Mouse (Mus musculus): ENCODE data around the gene Rps21.

Rps21 gene

GRCm38 (mm10) chr2:180260610-180261480 is 3.7 kb downstream of the Rps21 start:
- DNase-seq = peak; percentile 95

DNA sequence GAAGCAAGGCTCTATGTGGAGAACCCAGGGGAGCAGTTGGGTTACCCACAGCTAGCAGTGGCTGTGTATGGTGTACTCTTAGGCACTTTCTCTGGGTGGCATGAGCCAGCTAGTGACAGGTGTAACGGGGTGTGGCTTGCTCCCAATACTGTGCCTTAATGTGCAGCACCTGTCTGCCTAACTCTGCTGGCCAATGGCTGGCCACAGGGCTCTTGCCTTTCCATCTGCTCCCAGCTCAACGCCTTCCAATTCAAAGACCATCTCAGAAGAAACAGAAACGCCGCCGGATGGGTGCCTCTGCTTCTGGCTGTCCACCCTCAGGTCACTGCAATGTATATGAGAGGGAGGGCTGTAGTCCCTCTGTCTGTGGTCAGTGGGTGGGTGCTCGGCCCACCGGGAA is 4.7 kb downstream of the Rps21 start:
- peak; percentile 88 for DNase-seq

- DNase-seq = peak; percentile 98
Measured at GRCm38 (mm10) chr2:180262441-180262840, 5.3 kb downstream of the Rps21 start.

GRCm38 (mm10) chr2:180262891-180263290 is 5.7 kb downstream of the Rps21 start:
- peak; percentile 92 for DNase-seq

DNA sequence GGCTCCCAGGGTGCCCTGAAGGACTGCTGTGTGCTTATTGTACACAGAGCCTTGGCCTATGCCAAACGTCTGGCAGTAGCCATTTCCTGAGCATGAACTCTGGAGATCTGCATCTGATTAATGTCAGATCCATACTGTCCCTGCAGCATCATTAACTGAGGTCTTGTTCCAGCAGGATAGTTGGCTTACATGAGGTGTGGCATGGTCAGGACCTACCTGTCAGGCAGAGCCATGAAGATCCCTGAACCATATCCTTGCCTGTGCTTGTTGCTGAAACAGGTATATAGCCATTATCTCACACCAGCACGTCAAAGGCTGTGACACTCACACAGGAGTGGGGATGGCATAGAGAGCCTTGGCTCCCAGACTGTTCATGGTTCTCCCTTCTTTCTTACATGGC is 10.8 kb downstream of the Rps21 start:
- DNase-seq = peak; percentile 84

- peak; percentile 89 for DNase-seq
Measured at GRCm38 (mm10) chr2:180269329-180269728, 12.2 kb downstream of the Rps21 start.

DNA sequence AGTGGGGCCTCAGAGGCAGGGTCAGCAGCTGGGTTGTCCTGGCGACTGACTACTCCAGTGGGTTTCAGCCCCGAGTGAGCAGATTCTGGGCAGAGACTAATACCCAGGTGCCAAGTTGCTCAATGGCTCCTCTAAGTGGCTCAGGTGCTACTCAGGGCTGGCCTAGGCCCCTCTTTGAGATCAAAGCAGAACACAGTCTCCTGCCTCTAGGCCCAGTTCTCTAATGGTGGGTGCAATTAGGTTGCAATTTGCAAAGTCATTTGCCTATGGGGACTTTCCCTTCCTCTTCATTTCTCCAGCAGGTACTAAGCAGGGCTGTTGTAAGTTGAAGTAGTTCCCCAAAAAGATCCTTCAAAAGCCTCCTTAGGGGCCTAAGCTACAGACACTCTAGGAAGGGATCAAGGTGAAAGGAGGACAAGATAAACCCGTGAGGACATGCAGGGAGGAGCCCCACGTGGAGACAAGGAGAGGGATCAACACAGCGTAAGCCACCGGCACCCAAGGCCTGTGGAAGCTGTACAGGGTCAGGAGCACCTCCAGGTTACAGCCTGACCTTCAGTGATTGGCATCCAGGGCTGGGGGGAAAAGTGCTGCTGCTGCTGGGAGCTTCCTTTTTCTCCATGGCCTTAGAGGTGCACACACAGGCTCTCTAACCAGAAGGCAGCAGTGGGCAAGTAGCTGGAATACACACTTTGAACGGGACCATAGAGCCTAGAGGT is 13.5 kb downstream of the Rps21 start:
- DNase-seq = peak; percentile 90

DNA sequence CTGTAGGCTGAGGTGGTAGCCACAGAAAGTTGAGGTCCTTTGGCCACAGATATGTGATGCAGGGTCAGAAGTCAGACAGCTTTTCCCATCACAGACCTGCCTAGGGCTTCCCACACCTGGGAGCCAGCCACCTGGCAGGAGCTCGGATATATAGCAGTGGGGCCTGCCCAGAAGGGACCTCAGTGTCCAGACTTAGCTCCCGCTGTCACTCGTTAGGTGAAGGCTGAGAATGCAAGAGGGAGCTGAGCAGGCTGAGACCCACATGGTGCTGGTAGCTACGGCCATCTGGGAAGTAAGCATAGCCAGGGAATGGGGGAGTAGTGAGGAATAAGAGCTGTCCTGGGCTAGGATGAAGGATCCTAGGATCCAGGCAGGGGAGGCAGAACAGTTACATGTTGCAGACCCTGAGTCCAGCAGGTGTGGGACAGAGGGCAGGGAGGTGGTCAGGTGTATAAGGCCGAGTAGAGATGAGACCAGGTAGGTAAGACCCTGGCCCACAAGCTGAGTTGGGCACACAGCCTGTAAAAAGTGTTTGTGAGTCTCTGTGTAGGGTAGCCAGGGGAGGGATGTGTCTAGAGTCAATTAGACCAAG is 14.7 kb downstream of the Rps21 start:
- peak; percentile 93 for DNase-seq

GRCm38 (mm10) chr2:180272884-180273321 is 15.7 kb downstream of the Rps21 start:
- DNase-seq = peak; percentile 98

DNA sequence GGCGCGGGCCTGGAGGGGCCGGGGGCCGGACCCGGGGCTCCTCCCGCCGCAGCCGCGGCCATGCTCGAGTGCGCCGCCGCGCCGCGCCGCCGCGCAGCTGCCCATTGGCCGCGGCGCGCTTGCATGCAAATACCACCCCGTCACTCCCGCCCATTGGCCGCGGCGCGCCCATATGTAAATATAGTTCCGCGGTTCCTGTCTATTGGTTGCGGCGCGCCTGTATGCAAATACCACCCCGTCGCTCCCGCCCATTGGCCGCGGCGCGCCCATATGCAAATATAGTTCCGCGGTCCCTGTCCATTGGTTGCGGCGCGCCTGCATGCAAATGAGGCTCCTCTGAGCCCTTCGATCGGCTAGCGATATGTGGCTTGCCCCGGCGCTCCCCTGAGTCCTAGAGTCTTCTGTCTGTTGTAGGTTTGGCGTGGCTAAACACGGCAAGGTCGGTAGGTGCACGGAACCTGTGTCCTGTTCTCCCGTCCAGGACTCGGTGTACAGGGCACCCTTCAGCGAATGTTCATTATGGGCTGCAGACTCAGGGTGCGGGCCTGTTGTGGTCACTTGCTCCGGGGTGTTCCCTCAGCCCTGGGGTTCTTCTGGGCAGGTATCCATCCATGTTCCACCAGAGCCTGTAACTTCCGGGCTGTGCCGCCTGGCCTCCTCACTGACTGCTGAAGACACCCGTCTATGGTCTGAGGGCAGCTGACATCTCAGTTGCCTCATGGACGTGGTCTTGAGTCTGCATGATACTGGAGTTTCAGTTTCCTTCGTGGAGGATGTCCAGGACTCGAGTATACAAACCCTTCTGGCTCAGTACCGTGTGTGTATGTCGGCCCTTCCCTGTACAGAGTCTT is 16.4 kb downstream of the Rps21 start, which contains the start of gene Cables2:
TSS of gene Cables2 (minus strand) at position 103 of the 851 bp plus-strand sequence.
- DNase-seq = peak; percentile 100

DNA sequence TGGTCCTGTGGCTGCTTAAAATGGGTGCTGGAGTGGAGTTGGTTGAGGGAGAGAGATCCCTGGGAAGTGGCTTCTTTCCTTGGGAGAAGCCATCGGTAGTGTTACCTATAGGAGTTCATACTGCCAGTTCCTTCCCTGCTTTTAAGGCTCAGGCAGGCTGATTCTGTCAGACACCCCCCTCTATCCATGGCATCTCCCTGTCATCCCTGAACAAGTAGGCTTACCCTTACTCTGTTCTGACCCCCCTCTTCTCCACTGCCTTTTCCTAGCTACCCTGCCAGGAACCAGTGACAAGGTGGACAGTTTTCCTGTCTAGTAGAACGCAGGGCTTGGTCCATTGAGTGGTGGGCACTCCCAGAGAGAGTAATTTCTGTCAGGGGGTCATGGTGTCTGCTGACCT is 17.3 kb downstream of the Rps21 start:
- peak; percentile 89 for DNase-seq

DNA sequence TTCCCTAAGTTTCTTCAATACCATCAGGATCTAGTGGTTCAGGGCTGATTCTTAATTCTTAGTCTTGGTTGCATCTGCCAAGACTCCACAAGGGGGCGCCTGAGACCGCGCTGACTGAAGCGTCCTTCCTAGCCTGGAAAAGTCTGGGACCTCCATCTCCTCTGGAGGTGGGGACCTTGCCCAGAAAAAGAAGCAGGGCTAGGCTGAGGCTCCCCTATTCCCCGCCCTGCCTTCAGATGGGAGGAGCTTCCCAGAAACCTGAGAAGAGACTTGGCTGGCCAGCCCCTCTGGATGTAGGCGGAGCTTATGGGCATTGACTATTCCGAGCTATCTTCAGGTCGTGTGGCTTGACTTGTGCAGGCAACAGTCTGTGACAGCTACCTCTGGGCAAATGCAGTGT is 18.7 kb downstream of the Rps21 start:
- DNase-seq = peak; percentile 99

- DNase-seq = peak; percentile 92
Measured at GRCm38 (mm10) chr2:180276385-180276784, 19.2 kb downstream of the Rps21 start.

- peak; percentile 94 for DNase-seq
Measured at GRCm38 (mm10) chr2:180276851-180277259, 19.7 kb downstream of the Rps21 start.

DNA sequence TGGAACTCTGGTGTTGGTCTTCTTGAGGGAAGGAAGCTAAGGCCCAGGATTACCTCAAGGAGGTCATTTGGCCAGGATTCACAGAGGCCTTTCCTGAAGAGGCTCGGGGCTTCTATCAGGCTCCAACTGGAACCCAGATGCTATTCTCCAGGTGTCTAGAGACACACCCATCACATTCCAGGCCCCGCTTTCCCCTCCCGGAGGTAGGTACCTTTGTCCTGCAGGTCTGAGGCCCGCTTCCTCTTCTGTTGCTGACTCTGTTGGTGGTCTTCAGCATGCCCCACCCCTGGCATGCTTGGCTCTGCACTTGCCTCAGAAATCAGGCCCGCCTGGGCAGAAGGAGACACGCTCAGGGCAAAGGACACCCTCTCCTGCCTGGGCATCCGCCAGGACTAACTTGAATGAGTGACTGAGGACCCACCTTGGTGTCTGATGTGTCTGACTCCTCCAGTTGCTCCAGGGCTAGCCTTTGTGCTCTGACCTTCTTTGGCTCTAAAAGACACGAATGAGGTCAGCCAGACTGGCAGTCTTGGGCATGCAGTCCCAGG is 20.7 kb downstream of the Rps21 start:
- peak; percentile 93 for DNase-seq

DNA sequence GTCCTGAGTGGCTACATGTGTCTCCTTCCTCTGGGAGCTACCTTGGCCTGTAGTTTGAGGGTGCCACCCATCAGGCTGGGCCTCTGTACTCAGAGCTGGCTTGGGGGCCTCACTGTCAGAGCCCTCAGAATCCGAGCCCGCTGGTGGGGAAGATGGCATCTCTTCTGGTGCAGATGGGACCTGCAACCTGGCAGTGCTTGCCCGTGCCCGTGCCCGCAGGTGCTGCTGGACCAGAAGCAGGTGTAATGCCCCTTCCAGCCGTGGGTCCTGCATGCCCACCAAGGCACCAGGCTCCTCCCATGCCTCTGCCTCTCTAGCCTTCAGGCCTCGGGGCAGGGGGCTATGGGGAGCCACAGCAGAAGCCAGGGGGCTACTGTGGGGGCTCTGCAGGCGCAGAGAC is 22.1 kb downstream of the Rps21 start:
- DNase-seq = peak; percentile 91

GRCm38 (mm10) chr2:180288966-180289365 is 31.8 kb downstream of the Rps21 start:
- DNase-seq = no peak

- no peak for DNase-seq
Measured at GRCm38 (mm10) chr2:180289440-180290108, 32.4 kb downstream of the Rps21 start, which contains the start of gene Rbbp8nl. Gene Rbbp8nl, minus strand, starts transcription at chr2:180289879.

DNA sequence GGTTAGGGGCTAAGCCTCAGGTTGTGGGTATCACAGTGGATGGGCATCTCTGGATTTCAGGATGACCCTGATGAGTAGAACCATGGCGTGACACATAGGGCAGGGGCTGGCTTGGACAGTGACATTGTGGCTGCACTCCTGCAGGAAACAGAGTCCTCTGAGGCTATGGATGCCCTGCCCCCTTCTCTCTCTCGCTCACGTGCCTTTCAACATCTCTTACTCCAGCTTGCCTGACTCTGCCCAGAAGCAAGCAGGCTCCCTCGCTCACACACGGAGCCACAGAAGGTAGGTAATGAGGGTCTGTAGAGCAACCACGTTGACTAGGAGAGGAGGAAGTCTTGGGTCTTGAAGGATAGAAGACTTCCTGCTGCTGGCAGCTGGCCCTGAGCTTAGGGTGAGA is 33.3 kb downstream of the Rps21 start:
- DNase-seq = no peak

GRCm38 (mm10) chr2:180291566-180291965 is 34.4 kb downstream of the Rps21 start:
- no peak for DNase-seq

- no peak for DNase-seq
Measured at GRCm38 (mm10) chr2:180292026-180292425, 34.8 kb downstream of the Rps21 start.

DNA sequence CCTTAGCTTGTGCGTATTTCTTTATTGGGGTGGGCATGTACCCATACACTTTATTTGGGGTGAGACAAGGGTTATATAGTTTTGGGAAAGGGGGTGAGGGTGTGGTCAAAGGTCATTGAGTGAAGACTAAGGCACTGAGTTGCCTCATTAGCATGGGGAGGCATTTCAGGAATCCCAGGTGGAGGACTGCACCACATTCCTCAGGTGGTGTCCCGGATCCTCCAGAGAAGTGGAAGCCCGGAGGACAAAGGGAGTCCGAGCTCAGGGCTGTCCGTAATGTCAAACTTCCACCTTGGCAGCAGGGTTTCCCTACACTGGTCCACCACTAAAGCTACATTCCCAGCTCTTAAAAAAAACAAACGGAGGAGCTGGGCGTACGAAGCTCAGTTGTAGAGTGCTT is 35.7 kb downstream of the Rps21 start:
- no peak for DNase-seq

All from heart, adult 11 months (tissue).